Mouse (Mus musculus): ENCODE measurements at regions not wholly inside any gene's neighbourhood (a gene's known extent, or its start where the extent isn't known, plus 50 kb on each side); places are given as distances from the start of the nearest gene placed in this dataset.

- DNase-seq (ENCODE audit: low spot score in 2 of 2) = no peak
Observed at GRCm38 (mm10) chr10:24357636-24358035, 134.3 kb downstream of the Moxd1 start.

DNA sequence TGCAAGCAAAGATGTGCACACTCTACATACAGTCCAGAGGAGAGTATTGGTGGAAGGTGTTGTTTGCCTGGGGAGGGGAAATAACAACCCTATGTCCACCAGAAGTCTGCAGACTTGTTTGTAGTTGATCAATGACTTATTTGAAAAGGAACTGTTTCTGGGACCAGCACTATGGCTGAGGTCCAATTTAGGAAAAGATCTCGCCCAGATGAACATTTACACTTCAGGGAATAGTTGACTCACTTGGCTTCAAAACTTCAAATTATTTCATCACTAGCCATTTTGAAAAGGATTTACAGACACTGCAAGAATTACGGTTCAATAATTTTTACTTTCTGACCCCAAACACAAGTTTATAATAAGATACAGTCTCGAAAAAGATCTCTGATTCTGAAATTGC, 138.1 kb downstream of the Moxd1 start:
- no peak for DNase-seq (ENCODE audit: low spot score in 2 of 2)

DNA sequence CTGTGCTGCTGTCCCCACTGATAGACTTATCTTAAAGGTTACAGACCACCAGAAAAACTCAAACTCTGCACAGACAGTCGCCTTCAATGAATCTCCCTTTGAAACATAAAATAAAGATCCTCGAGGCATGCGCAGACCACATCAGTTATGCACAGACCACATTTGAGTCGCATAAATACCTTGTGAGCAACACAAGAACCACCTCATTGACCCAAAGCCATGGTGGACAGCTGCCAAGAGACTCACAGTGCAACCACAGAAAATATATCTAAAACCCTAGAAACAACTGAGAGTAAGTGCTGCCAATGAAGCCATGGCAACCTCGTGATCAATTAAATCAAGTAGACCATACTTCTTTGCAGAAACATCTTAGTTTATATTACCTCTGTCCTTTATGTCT, 142.1 kb downstream of the Moxd1 start:
- DNase-seq (ENCODE audit: low spot score in 2 of 2) = no peak

DNA sequence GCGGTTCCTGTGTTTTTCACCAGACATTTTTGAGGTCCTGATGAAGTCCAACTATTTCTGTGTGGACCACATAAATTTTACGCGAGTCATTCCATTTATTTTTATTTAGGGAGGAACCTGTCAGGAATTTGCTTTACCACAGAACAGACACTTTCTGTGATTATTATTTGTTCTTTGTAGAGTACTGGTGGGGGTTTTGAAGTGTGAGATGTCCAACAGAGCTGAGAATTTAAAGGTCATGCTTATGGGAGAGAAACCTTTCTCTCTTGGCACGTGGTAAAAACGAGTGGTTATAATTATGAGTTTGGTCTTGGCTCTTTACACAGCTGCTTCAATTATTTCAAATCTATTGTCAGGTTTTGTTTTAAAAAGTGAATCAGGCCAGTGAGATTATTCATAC, 143.7 kb downstream of the Moxd1 start:
- no peak for DNase-seq (ENCODE audit: low spot score in 2 of 2)

DNA sequence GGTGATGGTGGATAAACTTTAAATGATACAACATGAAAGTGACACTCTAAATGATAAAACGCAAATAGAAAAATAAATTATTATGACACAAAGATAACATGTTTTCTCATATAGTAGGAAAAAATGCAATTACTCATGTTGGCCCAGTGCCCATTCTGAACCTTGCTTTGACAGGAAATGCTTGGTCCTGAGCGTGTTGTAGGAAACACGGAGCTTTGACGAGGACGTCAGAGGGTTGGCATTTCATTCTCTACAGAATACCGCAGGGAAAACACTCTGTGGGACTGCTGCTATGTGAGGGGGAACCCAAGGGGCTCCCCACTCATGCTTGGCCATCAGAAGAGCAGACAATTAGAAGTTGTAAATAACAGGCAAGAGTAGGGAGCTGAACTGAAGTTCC, 150.6 kb downstream of the Moxd1 start:
- DNase-seq (ENCODE audit: low spot score in 2 of 2) = no peak

DNA sequence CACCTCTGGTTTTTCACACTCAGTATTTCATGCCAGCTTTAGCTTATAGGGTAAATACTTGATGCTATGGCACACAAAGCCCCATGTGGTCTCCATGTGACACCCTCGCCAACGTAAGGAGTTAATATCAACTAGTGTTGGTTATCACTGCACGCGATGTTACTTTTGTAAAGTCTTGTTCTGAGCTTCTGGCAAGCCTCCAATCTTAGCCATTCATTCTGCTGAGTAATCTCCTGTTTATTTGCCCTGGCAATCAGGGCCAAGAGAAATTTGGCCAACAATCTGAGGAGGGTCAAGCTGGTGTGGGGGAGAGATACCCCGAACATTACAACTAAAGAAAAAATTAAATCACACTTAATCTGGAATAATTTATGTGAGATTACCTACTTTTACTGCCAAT, 156.0 kb downstream of the Moxd1 start:
- no peak for DNase-seq (ENCODE audit: low spot score in 2 of 2)

DNA sequence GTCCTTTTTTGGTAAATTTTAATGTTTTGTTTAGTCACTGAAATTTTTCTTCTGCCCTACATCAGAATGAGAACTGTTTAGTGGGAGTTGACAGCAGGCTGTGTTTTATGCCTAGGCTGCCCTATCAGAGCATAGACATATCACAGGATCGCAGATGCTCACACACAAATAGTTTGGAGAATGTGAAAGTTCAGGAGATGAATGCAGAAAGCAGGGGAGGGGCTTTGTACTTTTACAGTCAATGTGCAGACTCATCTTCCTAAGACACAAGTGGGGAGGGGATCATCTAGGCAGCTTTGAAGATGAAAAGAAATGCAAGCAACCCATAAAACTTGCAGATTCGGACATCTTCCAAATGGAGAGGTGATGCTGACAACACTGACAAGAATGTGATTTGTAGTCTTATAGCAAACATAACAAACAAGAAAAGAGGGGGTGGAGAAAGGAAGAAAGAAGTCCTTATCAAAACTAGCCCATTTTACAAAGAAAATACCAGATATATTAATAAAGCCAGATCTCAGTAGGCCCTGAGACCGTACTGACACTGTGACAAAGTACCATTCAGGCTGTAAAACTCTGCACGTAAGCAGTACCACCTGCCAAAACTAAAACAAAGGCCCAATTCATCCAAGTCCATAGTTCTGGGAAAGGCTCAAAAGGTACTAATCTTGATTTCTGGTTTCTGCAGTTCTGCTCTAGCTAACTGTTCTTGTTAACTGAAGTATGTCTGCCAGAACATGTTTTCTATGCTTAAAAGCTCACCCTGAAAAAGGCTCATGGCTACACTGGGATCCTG, 157.4 kb downstream of the Moxd1 start:
- no peak for DNase-seq (ENCODE audit: low spot score in 2 of 2)

DNA sequence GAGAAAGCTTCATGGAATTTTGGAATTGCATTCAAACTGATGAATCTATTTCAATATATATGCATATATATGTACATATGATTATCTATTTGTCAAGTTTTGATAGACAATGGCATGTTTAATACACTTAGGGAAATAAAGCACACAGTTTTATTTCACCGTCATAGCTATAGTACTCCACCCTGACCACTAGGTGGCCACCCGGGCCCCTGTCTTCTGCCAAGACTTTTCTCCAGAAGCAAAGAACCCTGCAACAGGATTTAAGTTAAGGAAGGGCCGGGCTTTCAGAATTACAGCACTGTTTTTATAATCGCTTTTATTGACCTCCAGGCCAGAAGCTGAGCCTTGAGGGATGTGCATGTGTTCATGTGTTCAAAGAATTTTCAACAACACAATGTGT, 158.6 kb downstream of the Moxd1 start:
- DNase-seq (ENCODE audit: low spot score in 2 of 2) = peak in 1 of 2 experiments; percentile 29

DNA sequence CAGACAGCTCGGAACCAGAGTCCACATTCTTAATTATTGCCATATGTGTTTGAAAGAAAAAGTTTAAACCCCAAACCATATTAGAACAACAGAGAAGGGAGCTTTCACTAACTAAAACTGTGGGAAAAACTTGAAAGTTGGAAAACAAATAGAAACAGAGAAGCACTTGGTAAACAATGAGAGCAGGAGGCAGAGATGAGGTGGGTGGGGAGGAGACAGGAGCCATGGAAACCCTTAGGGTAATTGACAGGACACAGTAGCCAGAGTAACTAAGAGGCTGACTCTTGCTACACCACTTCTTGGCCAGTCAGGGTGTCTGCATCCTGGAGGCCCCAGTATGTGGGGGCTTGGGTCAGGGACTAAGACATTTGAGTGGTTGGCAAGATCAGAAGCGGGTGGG, 160.7 kb downstream of the Moxd1 start:
- DNase-seq (ENCODE audit: low spot score in 2 of 2) = no peak

GRCm38 (mm10) chr10:24388229-24388628, 164.9 kb downstream of the Moxd1 start:
- no peak for DNase-seq (ENCODE audit: low spot score in 2 of 2)

GRCm38 (mm10) chr10:24391039-24391438, 167.7 kb downstream of the Moxd1 start:
- DNase-seq (ENCODE audit: low spot score in 2 of 2) = no peak

GRCm38 (mm10) chr10:24392066-24392465, 168.7 kb downstream of the Moxd1 start:
- DNase-seq (ENCODE audit: low spot score in 2 of 2) = no peak

DNA sequence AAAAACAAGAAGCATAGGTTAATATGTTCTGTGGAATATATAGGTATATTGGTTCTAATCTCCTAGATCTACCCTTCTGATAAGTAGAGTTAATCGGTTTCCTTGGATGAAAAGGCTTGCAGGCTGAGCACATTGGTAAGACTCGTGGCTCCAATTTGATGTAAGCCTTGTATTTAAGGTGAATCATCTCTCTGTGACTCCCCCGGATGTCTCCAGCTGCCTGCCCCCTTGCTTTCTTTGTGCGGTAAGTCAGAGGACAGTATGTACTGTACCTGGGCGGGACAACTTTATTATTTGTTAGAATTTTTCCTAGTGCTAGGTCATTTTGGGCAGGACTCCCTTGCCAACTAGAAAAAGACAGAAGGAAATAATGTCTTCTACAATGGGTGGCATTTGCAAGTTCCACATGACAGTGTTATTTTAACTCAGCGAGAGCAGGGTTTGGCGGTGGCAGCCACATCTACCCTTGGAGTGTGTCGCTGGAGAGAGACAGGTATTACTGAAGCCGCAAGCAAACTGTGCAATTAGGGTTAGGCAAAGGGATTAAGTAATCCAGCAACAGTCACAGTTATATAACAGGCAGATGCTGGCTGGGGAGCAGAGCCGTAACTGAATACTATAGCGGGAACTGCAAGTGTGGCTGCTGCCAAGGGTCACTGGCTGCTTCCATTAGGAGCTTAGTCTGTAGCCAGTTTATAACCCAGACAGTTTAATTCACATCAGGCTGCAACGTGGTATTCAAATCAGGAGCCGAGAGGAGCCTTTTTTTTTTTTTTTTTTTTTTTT, 172.9 kb downstream of the Moxd1 start:
- DNase-seq (ENCODE audit: low spot score in 2 of 2) = no peak

DNA sequence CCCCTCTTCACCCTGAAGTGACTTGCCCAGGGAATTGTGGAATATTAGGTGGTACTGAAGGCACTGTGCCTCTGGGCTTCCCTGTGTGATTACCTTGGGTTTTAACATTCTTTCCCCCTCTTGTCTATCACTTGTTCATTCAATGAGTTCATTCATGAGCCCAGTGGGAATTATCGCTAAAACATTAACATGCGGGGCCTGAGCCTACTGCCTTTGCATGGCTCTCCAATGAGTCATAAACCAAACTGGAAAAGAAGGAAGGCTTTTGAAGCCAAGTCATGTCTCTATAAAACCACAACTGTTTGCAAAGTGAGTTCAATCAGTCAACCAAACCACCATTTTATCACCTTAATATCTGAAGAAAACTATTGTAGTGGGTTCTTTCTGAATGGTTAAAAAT, 173.8 kb downstream of the Moxd1 start:
- no peak for DNase-seq (ENCODE audit: low spot score in 2 of 2)

DNA sequence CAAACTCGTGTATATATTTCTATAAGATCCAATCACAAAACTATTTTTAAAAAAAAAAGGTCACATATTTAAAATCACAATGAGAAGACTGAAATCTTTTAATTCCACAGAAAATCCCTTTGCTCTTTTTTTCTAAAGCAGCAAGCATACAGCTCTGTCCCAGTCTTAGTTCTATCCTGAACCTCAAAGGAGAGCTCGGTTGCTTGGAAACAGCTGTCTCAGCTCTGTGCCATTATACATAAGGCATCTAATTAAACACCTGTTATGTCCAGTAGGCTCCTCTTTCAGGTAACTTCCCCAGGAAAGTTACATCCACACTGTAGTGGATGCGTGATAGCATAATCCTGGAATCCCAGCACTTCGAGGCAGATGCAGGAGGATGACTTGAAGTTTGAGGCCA, 181.5 kb downstream of the Moxd1 start:
- no peak for DNase-seq (ENCODE audit: low spot score in 2 of 2)

DNA sequence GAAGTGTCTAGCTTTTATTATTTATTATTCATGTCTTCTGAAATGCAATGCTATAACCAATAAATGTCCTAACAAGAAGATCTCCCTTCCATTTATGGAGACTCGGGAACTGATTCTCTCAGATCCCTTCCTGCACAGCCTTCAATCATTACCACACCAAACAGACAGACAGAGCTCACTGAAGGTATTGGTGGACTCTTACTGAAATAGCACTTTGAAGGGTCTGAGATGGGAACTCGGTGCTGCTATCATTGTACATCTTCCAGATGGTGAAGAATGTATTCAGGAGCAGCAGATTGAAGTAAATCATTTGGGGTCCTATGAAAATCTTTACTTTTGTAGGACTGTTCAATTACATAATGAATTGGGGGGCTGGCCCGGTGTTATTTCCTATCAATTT, 183.6 kb downstream of the Moxd1 start:
- DNase-seq (ENCODE audit: low spot score in 2 of 2) = no peak

GRCm38 (mm10) chr10:24407411-24408227, 184.3 kb downstream of the Moxd1 start:
- no peak for DNase-seq (ENCODE audit: low spot score in 2 of 2)

GRCm38 (mm10) chr10:24409976-24410375, 185.3 kb upstream of the Ccn2 start:
- DNase-seq (ENCODE audit: low spot score in 2 of 2) = no peak

DNA sequence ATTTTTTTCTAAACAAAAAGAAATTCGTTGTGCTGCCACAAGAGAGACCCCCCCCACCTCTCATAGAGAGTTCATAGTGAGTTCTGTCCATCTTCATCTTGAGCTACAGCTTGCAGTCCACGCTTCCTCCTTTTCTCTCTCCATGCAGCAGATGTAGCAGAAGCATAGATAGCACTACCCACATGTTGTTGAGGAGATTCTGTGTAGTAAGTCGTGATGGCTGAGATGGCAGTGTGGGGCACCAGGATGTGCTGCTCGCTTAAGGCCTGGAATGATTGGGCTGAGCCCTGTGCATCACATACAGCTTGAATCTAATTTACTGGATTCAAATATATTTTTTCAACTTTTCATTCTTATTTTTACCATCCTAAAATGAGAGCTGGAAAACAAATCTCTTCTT, 184.4 kb upstream of the Ccn2 start:
- no peak for DNase-seq (ENCODE audit: low spot score in 2 of 2)

DNA sequence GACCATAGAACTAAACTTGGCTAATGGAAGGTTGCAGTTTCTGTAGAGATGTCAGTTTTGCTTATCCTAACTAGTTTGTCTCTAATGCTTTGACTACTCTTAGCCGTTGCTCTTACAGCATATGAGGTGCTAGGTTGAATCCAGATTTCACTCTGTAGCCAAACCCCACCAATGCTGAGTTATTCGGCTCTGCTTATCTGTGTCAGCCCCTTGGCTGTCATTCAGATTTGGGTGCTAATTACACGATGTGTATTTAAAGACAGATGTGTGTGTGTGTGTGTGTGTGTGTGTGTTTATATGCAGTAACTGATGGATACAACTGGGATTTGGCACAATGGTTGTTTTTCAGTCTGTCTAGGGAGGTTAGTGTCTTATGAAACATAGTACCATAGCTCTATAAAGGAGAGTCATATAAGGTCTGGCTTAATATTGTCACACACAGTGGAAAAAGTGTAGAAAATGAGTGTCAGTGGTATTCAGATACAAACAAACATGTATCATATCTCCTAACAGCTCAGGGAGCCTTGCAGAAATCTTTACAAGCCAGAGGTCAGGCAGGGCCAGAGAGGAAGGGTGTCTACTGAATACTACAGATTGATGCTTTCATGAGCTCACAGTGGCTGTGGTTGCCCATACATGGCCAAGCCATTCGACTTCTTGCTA, 172.6 kb upstream of the Ccn2 start:
- no peak for DNase-seq (ENCODE audit: low spot score in 2 of 2)

DNA sequence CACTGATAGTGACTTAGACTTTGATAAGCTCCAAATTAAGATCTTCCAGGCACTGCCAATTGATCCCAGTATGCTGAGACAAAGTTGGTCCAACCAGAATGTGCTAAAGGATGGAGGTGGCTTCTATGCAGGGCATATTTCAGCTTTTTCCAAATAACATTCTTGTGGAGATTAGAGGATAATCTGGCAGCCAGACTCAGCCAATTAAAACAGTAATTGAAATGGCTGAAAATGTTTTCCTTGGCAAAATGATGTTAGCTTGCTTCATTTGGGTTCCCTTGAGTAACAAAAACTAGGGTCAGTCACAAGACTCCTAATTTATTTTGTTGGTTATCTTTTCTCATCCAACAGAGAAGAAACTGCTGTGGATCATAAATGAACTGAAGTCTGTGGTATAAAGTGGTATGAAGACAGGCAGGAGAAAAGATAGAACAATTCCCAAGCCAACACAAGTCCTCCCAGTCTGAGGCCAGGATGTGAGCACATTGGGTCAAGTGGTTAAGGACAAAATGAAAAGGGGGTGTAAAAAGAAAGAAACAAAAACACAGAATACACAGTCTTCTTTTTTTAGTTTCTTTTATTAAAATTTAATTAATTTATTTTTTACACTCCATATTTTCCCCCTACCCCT, 161.4 kb upstream of the Ccn2 start:
- DNase-seq (ENCODE audit: low spot score in 2 of 2) = no peak

Measured in spleen, postnatal 10 days (tissue).